Mouse (Mus musculus) hindbrain, postnatal 0 days (tissue): ENCODE data around the gene Insr. TPM values are rescaled to one million over a fixed set of nuclear protein-coding genes. Genes with fewer than 3 reads are reported as not detected.
"Not testable (repeated sequence)": the region's sequence is repeated elsewhere in the genome, so short reads cannot be mapped to it uniquely, and the experiment has no call there.

Source experiments
- ATAC-seq: fragments of 200-750 bp; cut with Nextera tagmentation; 2 replicates; pipeline ENCODE4 v1.8.0; 2017; ENCODE audit warnings: mild to moderate bottlenecking, moderate TSS enrichment, moderate library complexity
- DNase-seq: peaks from one replicate; pipeline ENCODE4 v3.0.0-alpha.2; 2015; ENCODE audit warnings: low spot score
- H3K27ac ChIP-seq: fragments of 300-500 bp; sonication (generic); 2 replicates; pipeline ENCODE4 v1.5.1; 2014; ENCODE audit warnings: mild to moderate bottlenecking
- H3K27me3 ChIP-seq: fragments of 300-500 bp; sonication (generic); 2 replicates; pipeline ENCODE4 v1.6.1; 2014; ENCODE audit warnings: low read length, mixed read lengths; ENCODE audit not compliant: insufficient read depth
- H3K36me3 ChIP-seq: fragments of 300-500 bp; sonication (generic); 2 replicates; pipeline ENCODE4 v1.6.1; 2014; ENCODE audit warnings: low read length, mixed read lengths; ENCODE audit not compliant: insufficient read depth
- H3K4me1 ChIP-seq: fragments of 300-500 bp; sonication (generic); 2 replicates; pipeline ENCODE4 v1.6.1; 2014; ENCODE audit warnings: antibody characterized with exemption, low read length, mixed read lengths; ENCODE audit not compliant: insufficient read depth
- H3K4me2 ChIP-seq: fragments of 300-500 bp; sonication (generic); 2 replicates; pipeline ENCODE4 v1.6.1; 2014; ENCODE audit warnings: low read depth, mild to moderate bottlenecking, low read length, moderate library complexity, mixed read lengths
- H3K4me3 ChIP-seq: fragments of 300-500 bp; sonication (generic); 2 replicates; pipeline ENCODE4 v1.5.1; 2014; ENCODE audit warnings: low read length
- H3K9ac ChIP-seq: fragments of 300-500 bp; sonication (generic); replicated peaks from 2 replicates; pipeline ENCODE4 v1.6.1; 2014; ENCODE audit warnings: mild to moderate bottlenecking, low read length, moderate library complexity, mixed read lengths
- H3K9me3 ChIP-seq: fragments of 300-500 bp; sonication (generic); 2 replicates; pipeline ENCODE4 v1.6.1; 2016; ENCODE audit warnings: low read length, mixed read lengths
- CTCF ChIP-seq: IDR thresholded peaks from 2 replicates; pipeline ENCODE4 v1.5.1; 2016; ENCODE audit warnings: antibody characterized with exemption, control low read depth, low read depth
- WGBS: fragments of 180-500 bp; shearing (Covaris S2); extraction: QIAGEN DNeasy Blood & Tissue Kit; methylation state at CpG from one replicate; pipeline ENCODE4 v1.1.7; 2014; 5-methylcytosine and 5-hydroxymethylcytosine counted together
- polyA plus RNA-seq: library from polyadenylated mRNA; unstranded; fragments of >200 nt; fragmentation: Nextera tagmentation; extraction: Ambion mirVana; gene quantifications from 2 replicates; pipeline ENCODE4 v1.2.1, GENCODE M21; 2015
- total RNA-seq: library from RNA; depleted of rRNA; stranded (reverse); fragments of >200 nt; gene quantifications from 2 replicates; pipeline ENCODE4 v1.2.3, GENCODE M21; 2014

Gene Insr
- total and polyA plus RNA-seq, 2 experiments from 2014 or later = 34.0 to 46.9 TPM

DNA sequence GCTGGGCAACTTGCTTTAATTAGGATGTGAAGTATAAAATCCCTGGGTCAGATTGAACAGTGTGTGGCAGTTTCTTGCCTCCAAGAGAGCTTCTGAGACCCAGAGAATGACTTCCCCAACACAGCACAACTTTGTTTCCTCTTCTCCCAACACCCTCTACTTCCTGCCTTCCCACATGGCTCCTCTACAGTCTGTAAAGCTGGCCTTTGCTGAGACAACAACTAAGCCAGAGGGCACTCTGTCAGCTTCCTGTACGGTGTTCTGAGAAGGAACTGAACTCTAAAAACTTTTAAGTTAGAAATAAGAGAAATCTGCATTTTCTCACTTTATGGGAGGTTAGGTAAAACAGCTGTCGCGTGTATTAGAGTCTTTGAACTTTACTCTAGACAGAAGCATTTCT is 34.4 kb upstream of the Insr start:
- WGBS = 85% methylated on average over 3 of the region's 3 CpGs

DNA sequence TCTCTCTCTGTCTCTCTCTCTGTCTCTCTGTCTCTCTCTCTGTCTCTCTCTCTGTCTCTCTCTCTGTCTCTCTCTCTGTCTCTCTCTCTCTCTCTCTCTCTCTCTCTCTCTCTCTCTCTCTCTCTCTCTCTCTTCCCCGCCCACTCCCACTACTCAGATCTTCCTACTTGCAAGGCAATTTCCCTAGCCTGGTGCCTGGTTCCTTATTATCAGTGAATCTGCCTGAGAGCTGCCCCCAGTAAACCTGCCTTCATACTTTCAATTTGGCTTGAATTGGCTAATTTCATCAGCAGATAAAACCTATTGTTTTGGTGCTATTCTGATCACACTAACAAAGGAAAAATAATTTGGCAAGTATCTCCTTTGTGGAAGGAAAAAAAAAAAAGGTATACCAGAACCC is 34.0 kb upstream of the Insr start:
- not testable (repeated sequence) for H3K9ac ChIP-seq, H3K27ac ChIP-seq, H3K4me1 ChIP-seq, H3K4me3 ChIP-seq, DNase-seq, H3K36me3 ChIP-seq, H3K4me2 ChIP-seq, H3K9me3 ChIP-seq, ATAC-seq, H3K27me3 ChIP-seq
- WGBS = 89% methylated on average over 1 of the region's 1 CpGs

More for the DNA sequence above, 34.4 kb upstream of the Insr start:
- TF ChIP-seq CTCF = no peak
- no peak overlapping the region for H3K9ac ChIP-seq
- no peaks in the 10 kb centered on the region for H3K27me3 ChIP-seq
- no peak overlapping the region for H3K4me2 ChIP-seq
- H3K4me3 ChIP-seq = no peak overlapping the region
- ATAC-seq = no peak
- no peaks in the 10 kb centered on the region for H3K36me3 ChIP-seq
- no peak overlapping the region for H3K27ac ChIP-seq
- no peaks in the 10 kb centered on the region for H3K9me3 ChIP-seq
- DNase-seq = no peak
- no peaks in the 10 kb centered on the region for H3K4me1 ChIP-seq

DNA sequence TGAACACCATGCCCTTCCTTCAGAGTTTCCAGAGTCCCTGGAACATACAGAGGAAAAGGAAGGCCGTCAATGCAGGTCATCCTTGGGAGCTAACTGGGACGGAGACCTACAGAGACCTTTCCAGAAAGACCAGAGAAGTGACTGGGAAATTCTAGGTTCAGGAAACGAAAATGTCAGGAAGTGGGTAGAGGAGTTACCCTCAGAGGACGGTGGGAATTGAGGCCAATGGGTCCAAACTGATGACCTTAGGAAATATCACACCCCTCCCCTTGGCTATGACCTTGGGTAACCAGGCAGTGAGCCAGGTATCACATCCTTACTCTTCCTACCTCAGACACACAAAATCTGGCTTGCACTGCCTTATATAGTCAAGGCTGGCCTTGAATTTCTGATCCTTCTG is 32.1 kb upstream of the Insr start:
- DNase-seq = no peak
- H3K36me3 ChIP-seq = no peaks in the 10 kb centered on the region
- WGBS = 79% methylated on average over 4 of the region's 4 CpGs
- H3K4me1 ChIP-seq = no peaks in the 10 kb centered on the region
- H3K4me2 ChIP-seq = no peak overlapping the region
- ATAC-seq = no peak
- no peak overlapping the region for H3K9ac ChIP-seq
- H3K27me3 ChIP-seq = no peaks in the 10 kb centered on the region
- no peak overlapping the region for H3K4me3 ChIP-seq
- no peak overlapping the region for H3K27ac ChIP-seq
- H3K9me3 ChIP-seq = peaks cover 1% of the 10 kb centered on the region; the same call in 1 of the 2 replicates
- no peak for TF ChIP-seq CTCF

DNA sequence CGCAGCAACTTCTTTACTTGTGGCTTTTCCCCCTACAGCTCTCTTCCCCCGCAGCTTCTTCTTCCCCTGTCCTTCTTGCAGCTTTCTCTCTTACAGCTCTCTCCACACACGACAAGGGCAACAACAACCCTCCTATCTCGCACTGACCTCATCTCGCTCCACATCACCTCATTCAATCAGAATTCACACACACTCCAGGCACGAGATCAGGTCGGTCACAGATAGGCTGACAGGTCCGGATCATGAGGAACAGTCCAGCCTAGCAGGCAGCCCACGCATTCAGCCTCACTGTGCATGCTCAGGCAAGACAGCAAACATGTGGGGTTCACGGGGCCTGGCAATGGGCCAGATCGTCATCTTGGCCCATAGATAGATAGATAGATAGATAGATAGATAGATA is 30.2 kb upstream of the Insr start:
- DNase-seq (no peak), ATAC-seq (no peak)
- TF ChIP-seq CTCF = no peak
- H3K9ac ChIP-seq = no peak overlapping the region
- H3K4me2 ChIP-seq = no peak overlapping the region
- H3K4me1 ChIP-seq = no peaks in the 10 kb centered on the region
- H3K36me3 ChIP-seq = no peaks in the 10 kb centered on the region
- WGBS = 92% methylated on average over 11 of the region's 11 CpGs
- H3K27ac ChIP-seq = no peak overlapping the region
- H3K9me3 ChIP-seq = peaks cover 6% of the 10 kb centered on the region; the same call in 1 of the 2 replicates
- no peaks in the 10 kb centered on the region for H3K27me3 ChIP-seq
- H3K4me3 ChIP-seq = no peak overlapping the region

DNA sequence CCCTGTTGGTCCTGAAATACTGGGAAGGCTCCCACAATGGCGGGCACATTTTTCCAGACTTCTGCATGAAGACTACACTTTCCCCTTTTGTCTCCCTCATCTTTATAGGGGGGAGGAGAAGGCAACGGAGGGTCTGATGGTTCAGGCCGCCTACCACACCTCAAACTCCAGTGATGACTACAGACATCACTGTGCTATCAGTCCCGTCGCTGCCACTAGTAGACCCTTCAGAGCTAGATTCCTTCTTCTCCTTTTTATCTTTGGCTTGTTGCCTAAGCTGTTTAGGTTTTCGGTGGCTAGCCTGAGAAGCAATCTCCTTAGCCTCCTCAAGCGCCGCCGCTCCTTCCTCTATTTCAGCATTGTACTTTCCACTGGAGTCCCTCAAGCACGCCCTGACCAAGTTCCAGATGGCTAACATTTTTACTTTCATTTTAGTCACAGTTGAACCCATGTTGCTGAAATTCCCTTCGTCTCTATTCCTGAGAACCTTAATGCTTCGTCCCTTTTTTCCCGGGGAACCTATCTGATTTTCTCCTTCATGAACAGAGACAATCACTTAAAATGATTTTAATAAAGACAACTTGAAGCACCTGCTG is 28.9 kb upstream of the Insr start:
- H3K9me3 ChIP-seq, ATAC-seq, H3K9ac ChIP-seq, DNase-seq, H3K36me3 ChIP-seq, H3K4me3 ChIP-seq, H3K4me2 ChIP-seq, H3K4me1 ChIP-seq, H3K27me3 ChIP-seq, H3K27ac ChIP-seq: not testable (repeated sequence)
- WGBS = 93% methylated on average over 13 of the region's 13 CpGs

DNA sequence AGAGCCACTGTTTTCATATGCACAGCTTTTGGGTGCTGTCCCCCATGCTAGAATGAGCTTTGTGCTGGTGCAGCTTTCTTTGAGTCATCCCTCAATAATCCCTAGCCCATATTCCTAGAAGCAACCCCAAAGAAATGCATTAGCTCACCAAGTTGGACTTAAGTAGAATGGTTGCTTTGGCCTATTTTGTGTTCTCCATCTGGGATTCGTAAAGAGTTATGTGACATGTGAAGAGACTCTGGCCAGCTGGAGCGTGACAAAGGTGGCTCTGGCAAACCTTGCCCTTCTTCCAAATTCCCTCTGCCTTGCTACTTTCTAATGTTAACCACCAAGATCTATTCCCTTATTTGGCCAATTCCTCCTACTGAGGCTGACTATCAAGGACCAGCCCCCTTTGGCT is 22.7 kb upstream of the Insr start:
- TF ChIP-seq CTCF = no peak
- 83% methylated on average over 2 of the region's 2 CpGs for WGBS

GRCm38 (mm10) chr8:3299322-3299721 is 19.9 kb upstream of the Insr start:
- Histone ChIP-seq H3K4me1 (no peaks in the 10 kb centered on the region), H3K9ac (no peak overlapping the region), H3K36me3 (no peaks in the 10 kb centered on the region), H3K27me3 (no peaks in the 10 kb centered on the region), H3K27ac (no peak overlapping the region), H3K4me3 (no peak overlapping the region), H3K4me2 (no peak overlapping the region), H3K9me3 (no peaks in the 10 kb centered on the region)
- no peak for DNase-seq
- TF ChIP-seq CTCF = no peak
- no peak for ATAC-seq
- WGBS = 79% methylated on average over 5 of the region's 5 CpGs

More for the DNA sequence above, 22.7 kb upstream of the Insr start:
- H3K4me2 ChIP-seq = no peak overlapping the region
- no peak overlapping the region for H3K27ac ChIP-seq
- H3K9me3 ChIP-seq = peaks cover 6% of the 10 kb centered on the region; the same call in 1 of the 2 replicates
- no peaks in the 10 kb centered on the region for H3K27me3 ChIP-seq
- DNase-seq = no peak
- no peak overlapping the region for H3K9ac ChIP-seq
- H3K4me3 ChIP-seq = no peak overlapping the region
- no peaks in the 10 kb centered on the region for H3K36me3 ChIP-seq
- H3K4me1 ChIP-seq = no peaks in the 10 kb centered on the region
- ATAC-seq = no peak
